Mouse (Mus musculus): ENCODE data around the gene Nemp1.

Gene Nemp1

DNA sequence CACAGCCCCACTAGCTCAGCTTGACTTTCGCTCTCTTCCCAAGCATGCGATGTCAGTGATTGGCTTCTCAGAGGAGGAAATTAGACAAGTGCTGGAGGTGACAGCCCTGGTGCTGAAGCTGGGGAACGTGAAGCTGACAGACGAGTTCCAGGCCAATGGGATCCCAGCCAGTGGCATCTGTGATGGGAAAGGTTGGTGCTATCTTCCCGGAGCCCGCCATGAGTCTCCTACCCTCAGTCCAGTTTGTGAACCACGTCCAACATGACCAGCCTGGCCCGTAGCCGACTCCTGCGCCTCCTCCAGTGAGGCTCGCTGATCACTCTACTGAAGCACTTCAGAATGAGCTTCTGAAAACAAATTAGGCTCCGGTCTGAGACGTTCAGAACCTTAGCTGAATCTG is 43.6 kb downstream of the Nemp1 start:
- in situ Hi-C loops (cut with MboI, MseI): no loop called here

DNA sequence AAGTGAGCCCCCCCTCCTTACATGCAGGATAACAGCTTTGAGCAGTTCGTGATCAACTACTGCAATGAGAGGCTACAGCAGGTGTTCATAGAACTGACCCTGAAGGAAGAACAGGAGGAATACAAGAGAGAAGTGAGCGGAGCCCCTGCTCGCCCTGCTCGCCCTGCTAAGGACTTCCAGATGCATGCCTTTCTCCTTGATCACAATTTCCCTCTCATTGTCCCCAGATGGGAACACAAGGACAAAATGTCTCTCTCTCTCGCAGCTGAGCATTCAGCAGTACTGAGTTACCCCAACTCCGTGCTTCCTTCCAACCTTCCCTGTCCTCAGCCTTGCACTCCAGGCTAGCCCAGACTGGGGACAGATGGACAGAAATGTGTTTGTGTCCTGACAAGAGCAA is 46.0 kb downstream of the Nemp1 start:
- in situ Hi-C loops (cut with MboI, MseI): no loop called here

DNA sequence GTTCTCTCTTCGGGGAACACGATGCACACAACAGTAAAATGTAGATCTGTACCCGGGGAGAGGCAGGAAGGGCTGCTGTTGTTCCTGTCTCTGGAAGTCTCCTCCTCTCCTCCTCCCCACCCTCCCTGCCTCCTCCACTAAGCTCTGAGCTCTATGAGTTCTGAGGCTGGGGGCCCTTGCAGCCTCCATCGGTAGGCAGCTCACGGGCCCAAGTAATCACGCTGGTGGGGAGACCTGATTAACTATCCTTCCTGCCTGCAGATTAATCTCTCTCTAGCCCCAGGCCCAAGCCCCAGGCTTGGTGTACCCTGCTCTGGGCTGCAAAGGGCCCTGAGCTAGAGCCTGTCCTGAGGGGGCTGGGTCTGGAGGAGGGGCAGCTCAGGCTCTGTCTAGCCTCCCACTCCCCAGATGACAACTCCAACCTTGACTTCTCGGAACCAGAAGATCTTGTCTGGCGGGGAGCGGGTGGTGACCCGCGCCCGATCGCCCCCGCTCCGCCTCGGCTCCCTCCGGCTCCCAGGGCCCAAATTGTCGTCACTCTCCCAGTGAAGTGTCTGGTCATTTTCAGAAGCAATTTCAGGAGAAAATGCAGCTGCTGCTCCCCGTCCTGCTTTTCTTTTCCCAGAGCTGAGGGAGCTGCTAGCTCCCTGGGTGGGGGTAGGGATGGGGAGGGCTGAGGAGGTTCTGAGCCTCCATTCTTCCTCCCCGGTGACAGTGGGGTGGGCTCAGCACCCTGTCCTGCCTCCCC is 55.1 kb downstream of the Nemp1 start:
- in situ Hi-C loops (cut with MboI, MseI): no loop called here

DNA sequence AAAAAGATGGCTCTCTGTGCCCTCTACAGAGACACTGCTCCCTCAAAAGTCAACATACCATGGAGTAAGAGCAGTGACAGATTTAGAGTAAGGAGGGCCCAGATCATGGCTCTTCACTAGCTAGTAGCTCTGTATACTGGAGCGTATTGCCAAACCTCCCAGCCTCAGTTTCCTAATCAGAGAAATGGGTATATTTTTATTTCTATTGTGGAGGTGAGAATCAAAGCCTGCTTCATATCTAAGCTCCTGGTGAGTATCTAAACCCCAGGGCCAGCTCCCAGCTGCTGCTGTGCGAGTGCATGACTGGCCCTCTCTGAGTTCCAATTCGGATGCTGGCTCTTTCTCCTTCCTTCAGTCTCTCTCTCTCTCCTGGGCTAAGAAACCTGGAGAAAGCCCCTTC is 57.5 kb downstream of the Nemp1 start, which contains the start of gene Tac2:
TSS of gene Tac2 (plus strand) at position 301 of the 400 bp plus-strand sequence.
- in situ Hi-C loops (cut with MboI, MseI): no loop called here

DNA sequence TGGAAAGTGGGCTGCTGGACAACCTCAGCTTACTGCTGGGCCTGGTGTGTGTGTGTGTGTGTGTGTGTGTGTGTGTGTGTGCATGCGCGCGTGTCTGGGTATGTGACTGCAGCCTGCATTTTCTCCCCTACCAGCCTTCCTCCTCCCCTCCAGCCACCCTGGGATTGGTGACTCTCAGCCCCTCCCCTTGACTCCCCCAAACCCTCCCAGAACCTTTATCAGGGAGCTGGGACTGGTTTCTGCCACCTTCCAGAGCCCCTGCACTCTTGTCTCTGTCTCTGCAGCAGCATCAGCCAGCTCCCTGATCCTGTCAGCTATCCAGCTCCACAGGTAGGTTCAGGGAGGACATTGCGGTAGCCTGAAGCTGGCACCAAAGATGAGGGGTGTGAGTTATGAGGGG is 58.4 kb downstream of the Nemp1 start:
- in situ Hi-C loops (cut with MboI, MseI): no loop called here

DNA sequence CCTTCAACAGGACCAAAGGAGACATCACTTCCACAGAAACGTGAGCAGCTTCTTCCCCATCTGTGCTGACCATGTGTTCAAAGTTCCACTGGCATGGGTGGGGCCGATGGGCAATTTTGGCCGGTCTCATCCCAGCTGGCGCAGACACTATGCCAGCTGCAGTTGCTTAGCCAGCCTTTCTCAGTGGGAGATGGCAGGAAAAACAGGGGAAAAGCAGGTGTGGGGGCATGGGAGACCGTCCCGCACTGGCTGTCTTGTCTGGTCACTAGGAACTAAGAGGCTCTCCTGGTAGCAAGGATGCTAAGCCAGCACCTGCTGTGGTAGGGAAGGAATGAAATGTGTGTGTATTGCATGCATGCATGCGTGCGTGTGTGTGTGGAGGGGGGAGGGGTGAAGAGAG is 61.7 kb downstream of the Nemp1 start:
- in situ Hi-C loops (cut with MboI, MseI): no loop called here

DNA sequence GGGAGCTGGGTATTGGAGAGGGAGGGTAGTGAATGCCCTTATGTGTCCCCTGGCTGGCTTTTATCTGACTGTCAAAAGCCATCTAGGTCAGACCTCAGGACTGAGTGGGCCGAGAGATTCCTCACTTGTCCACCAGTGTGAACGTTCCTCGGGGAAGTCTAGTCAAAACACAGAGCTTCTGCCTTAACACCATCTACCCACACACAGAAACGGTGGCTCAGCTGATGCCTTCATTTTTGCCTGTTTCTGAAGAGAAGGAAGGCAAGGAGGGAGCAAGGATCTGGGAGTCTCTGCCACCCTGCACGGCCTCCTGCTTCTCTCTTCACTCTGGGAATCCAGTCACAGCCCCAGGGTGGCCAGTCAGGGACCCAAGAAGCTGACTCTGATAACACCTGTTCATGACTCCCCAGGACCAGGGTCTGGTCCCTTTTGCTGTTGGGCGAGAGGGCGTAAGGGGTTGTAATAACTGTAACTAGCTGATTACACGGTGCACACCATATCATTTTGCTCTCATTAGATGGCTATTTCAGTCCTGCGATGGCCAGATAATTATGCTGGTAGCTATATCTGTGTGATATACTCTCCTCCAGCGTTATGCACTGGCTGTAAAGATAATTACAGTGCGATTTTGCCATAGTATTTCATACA is 63.7 kb downstream of the Nemp1 start:
- in situ Hi-C loops (cut with MboI, MseI): no loop called here

DNA sequence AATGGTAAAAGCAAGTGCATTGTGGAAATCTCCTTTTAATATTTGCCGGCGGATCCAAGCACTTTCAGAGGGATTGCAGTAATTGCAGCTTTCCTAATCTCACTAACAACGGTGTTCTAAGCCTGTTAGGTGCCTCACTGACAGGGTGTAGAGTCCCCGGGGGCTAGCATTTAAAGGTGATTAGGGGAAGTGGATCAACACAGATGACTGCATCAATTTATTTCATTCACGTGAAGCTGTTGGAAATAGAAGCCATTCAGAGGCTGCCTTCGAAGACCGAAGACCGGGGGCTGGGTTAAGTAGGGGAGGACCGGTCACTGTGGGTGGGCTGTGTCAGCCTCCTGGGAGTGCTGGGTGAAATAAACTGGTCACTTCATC is 64.2 kb downstream of the Nemp1 start:
- in situ Hi-C loops (cut with MboI, MseI): no loop called here

DNA sequence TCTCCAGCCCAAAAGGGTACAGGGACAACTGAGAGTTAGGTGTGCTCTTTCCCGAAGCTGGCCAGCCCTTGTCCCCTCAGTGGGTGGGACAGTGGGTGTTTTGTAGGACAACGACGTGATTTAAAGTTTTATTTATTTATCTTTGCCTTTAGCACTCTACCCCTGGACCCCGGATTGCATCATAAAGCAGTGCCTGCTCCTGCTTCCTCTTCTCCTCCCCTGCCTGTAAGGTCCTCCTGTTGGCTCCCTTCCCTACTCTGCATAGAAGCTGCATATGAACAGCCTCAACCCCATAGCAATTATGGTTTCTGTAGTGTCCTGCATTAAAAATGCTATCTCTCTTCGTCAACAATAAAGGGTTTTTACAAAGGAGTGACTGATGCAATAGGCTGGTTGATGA is 64.7 kb downstream of the Nemp1 start:
- in situ Hi-C loops (cut with MboI, MseI): no loop called here

DNA sequence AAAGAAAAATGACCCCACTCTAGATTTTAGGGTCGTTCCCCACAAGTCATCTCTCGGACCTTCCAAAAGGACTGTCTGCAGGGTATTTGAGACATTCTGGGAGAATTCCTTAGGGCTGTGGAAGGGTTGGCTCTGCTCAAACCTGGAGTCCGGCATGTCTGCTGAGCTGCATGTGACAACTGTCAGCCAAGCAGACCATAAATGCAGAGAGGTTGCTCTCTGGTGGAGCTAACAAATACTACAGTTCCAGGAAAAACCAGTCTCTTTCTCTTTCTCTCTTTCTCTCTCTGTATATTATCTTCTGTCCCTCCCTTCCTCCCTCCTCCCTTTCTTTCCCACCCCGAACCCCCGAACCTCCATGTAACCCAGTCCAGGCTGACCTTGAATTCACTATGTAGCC is 67.7 kb downstream of the Nemp1 start:
- in situ Hi-C loops (cut with MboI, MseI): no loop called here

DNA sequence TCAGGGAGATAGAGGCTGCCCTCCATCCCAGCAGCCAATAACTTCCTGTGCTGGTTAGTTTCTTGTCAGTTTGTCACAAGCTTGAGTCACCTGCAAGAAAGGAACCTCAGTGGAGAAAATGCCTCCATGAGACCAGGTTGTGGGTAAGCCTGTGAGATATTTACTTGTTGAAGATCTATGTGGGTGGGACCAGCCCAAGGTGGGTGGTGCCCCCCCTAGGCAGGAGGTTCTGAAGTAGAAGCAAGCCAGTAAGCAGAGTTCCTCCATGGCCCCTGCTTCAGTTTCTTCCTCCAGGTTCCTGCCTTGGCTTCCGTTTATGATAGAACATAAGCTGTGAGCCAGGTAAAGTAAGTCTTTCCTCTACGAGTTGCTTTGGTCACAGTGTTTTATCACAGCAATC is 69.6 kb downstream of the Nemp1 start:
- in situ Hi-C loops (cut with MboI, MseI): no loop called here

DNA sequence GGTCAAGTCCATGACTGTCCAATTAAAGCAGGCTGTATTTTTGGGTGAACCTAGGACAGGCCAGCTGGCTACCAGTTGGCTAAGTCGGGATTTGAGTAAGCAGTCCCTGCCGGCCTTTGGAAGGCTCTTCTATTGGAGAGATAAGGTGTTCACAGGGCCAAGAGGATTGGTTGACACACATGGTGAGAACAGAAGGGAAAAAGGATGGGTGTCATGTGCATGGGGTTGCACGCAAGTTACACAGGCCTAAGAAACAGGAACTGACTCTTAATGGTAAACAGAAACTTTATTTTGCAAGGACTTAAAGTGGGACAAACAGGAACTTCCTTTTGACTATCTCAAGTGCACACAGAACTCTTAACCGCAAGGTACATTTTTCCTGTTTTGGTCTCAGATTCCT is 70.2 kb downstream of the Nemp1 start:
- in situ Hi-C loops (cut with MboI, MseI): no loop called here

DNA sequence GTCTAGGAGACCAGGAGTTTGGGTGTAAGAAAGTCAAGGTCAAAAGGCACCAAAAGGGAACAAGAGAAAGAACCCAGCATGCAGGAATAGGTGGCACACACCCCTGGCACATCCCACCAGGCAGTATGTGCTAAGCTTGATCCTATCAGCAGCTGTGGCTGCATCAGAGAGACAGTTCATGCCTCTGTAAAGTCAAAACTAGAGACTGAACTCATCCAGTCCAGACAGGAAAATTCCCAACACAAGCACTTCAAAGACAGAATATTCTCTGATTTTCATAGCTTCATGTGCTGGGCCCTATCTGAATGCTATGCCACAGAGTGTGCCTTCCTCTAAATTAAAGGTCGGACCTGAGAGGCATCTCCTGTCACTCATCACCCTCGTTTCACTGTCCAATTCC is 70.9 kb downstream of the Nemp1 start:
- in situ Hi-C loops (cut with MboI, MseI): no loop called here

DNA sequence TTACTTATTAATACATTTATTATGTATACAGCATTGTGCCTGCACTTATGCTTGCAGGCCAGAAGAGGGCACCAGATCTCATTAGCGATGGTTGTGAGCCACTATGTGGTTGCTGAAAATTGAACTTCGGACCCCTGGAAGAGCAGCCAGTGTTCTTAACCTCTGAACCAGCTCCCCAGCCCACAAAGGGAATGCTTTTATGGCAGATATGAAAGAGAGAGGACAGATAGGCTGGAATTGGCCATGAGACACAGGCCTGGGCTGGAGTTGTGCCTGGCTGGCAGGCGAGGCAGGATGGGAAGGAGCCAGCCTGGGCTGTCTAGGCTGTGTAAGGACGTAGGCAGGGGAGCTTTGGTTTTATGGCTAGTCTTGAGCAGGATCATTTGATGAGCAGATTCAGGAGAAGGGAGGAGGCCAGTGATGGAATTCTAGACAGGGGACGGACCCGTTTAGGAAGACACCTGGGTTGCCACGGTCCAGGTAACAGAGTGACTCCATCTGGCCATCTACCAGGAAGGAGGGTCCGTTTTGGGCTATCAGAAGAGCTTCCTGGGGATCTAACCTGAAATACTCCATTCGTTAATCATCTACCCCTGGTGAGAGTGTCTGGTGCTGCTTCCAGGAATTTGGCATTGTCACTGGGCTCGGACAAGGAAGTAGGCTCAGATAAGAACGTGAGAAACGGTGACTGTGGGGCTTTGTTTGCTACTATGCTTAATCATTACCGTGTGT is 71.6 kb downstream of the Nemp1 start:
- in situ Hi-C loops (cut with MboI, MseI): no loop called here

DNA sequence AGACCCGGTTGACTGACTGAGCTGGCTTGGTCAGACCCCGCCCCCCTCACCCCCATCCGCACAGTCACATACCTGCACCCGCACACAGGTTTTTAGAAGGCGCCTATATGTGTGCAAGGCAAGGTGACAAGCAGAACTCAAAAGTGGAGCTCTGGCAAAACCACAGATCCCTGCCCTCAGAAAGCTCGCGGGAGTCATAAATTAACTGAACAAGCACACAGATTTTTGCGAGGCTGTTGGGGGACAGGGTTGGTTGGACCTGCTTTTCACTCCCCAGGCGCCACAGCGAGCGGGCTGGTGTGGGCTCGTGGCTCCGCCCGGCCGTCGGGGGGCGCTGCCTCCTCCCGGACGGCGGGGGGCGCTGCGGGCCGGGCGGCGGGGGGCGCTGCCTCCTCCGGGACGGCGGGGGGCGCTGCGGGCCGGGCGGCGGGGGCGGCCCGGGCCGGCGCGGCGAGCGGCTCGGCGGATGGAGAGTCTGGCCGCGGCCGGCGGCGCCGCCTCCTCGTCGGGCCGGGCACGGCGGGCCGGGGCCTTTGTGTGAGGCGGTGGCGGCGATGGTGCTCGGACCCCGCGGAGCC is 72.5 kb downstream of the Nemp1 start, which contains the start of gene Zbtb39:
TSS of gene Zbtb39 (plus strand) at position 456 of the 578 bp plus-strand sequence.
- in situ Hi-C loops (cut with MboI, MseI): no loop called here

DNA sequence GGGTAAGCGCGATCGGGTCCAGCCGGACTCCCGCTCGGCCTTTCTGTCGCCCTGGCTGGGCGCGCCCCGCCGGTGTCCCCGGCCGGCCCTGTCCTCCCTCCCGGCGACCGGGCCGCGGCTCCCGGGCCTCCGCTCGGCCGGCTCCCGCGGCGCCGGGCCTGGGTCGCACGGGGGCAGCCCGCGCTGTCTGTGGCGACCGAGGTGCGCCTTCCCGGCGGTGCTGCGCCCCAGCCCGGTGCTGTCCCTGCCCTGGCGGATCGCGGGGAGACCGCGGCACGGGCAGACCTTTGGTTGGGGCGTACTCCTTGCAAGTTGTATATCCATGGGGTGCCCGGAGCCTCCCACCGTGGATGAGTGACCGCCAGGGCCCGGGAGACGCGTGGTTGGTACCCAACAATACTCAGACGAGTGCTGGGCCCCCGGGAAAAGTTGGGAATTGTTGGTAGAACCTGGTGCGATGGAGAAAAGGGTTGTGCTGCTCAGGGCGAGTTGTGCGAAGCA is 73.0 kb downstream of the Nemp1 start:
- in situ Hi-C loops (cut with MboI, MseI): no loop called here

DNA sequence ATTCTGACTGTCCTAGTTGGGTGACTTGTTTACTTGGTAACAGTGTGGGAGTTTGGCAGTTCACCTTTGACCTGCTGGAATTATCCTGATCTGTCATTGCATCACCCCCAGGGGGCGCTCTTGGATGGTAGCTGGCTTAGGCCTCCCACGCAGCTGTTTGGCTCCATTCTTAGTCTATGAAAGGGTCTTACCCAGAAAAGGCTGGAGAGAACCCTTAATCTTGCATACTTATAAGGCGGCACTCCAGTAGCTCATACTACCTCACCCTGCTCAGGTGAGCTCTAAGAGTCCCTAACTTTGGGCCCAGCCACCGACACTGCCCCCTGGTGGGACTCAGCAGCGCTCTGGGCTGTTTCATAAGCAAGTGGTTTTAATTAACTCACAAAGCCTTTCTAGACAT is 78.0 kb downstream of the Nemp1 start:
- in situ Hi-C loops (cut with MboI, MseI): no loop called here

DNA sequence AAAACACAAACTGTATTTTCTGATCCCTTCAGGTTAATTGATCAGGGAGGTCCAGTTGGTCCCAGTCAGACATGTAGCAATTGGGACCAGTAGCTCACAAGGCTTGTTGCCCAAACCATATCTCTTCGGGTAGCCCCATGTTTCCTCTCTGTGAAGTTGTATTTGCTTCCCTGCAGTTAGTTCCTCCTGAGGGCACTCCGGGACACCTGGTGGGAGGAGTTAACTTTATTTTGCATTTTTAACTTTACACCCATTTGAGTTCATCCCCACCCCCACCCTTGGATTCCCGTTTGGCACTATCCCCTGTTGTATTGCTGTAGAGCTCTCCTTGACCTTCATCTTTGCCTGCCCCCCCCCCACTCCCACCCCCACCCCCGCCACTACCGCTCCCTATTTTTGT is 79.2 kb downstream of the Nemp1 start:
- in situ Hi-C loops (cut with MboI, MseI): no loop called here

DNA sequence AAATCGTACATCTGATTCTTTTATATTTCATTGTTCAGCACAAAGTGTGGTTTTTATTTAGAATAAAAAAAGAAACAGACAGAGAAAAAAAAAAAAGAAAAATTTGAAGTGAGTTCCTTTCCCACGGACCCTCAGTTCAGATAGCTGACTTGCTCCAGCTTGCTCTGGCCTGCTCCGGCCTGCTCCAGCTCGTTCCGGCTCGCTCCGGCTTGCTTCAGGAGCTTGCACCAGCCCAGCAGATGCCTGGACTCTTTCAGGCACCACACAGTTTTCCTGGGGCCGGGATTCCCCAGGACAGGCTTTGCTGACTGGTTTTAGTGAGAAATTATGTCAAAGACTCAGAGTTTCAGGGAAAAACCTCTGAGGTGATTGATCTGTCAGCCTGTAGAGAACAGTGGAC is 80.6 kb downstream of the Nemp1 start:
- in situ Hi-C loops (cut with MboI, MseI): no loop called here

DNA sequence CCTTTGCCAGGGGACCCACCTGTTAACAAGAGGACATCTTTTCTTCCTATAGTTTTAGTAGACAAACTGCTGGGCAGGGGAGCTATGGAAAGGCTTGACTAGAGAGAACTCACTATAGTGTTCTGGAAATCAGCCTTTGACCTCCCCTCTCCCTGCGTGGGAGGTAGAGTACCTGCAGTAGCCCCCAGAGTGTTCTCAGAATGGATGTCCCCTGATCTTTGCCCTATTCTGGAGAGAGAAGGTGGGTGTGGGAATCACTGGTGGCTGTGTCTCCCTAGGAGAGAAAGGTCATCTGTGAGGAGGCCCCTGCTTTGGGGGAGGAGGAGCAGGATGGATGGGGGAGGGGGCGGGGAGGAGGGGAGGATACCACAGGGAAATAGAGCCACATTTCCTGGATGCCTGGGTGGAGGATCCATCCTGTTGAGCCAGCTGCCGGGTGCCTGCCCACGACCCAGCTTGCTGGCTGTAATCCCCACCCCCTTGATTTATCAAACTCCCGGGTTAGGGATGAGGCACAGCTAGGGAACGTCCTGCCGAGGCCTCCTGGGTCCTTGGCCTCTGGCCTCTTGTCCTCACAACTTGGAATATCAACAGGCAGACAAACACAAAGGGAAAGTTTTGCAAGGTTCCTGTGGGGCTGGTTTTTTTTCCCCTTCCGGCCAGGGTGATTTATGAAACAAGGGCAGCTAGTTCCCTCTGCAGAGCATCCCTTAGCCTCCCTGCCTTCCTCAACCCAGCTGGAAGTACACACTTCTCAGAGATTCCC is 82.3 kb downstream of the Nemp1 start:
- in situ Hi-C loops (cut with MboI, MseI): no loop called here

DNA sequence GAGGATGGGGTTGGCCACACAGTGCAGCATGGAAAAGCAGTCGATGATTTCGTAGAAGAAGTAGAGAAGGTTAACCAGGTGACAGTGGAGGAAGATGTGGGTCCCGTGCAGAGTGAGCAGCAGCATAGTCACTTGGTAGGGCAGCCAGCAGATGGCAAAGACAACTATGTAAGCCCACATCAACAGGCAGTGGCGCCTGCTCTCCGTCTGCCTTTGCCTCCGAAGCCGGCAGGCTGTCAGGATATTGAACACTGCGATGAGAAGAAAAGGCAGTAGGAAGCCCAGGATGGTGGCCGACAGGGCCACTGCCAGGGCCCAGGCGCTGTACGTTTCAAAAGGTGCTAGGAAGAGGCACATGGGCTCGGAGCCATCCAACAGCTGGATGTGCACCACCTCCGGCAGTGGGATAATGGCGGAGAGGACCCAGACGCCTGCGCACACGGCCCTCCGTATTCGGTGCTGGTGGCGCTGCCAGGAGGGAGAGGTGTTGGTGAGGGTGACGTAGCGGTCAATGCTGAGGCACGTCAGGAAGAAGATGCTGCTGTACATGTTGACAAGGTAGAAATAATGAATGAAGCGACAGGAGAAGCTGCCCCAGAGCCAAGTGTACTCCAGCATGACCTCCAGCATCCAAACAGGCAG is 83.6 kb downstream of the Nemp1 start:
- in situ Hi-C loops (cut with MboI, MseI): loop anchor here (25.0 kb wide), 1 partner anchor 1713 kb away; no protein-coding TSS in a partner anchor
